Mouse (Mus musculus) left cerebral cortex, postnatal 10 days (tissue): ENCODE results near the gene Map3k4. TPM values are rescaled to one million over a fixed set of nuclear protein-coding genes. Genes with fewer than 3 reads are reported as not detected.

Experiments
- DNase-seq, 2 experiments: peaks; one replicate each; pipeline ENCODE4 v3.0.0; 2021 to 2022; ENCODE audit warnings: low spot score in 2 of 2, mixed read lengths in 1 of 2; ENCODE audit errors: extremely low spot score in 1 of 2
- intact Hi-C: fragments of 180-260 bp; cut with DNase I; formaldehyde crosslinking; loops from one replicate; pipeline ENCODE4 v1.15.1; 2025
- total RNA-seq, 2 experiments: library from RNA; stranded (reverse); gene quantifications; 2 replicates each; pipeline ENCODE4 v1.2.3; 2021

Gene Map3k4
- total RNA-seq, 2 experiments from 2014 or later: 32.9 to 33.9 TPM

DNA sequence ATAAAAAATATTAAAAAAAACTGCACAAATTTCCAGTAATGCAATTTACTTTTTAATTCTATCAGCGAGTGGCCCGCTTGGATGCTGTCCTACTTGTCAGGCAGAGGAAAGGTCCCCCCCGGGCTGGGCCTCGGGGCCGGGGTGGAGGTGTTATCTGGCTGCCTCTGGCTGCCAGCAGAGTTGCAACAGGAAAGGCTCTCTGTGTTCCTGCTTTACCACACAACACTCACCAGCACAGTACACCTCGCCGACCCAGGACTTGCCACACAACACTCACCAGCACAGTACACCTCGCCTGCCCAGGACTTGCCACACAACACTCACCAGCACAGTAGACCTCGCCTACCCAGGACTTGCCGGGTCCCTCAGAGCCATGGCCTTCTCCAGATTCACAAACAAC, 38.8 kb downstream of the Map3k4 start:
- intact Hi-C loops: loop anchor here (5.0 kb wide), 1 partner anchor 37 kb away; the partner anchor contains the start of gene Map3k4
- DNase-seq: no peak

DNA sequence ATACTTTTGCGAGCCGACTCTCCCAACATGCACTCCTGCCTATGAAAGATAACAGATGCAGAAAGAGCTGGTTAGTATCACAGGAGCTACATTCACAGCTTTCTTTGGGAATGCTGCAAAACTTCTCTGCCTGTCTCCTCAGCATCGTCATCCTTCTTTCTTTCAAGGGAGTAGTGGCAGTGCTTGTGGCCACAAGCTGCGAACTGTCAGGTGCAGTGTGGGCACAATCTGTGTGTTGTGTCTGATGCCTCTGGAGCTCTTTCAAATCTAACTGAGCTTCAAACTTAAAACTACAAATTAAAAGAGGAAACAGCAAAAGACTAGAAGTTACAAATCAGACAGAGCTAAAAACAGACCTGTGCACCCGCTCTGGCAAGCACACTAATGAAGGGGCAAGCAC, 40.5 kb downstream of the Map3k4 start:
- DNase-seq: peak in 1 of 2 experiments; percentile 9
- intact Hi-C loops: loop anchor here (5.0 kb wide), 1 partner anchor 39 kb away; the partner anchor contains the start of gene Map3k4

DNA sequence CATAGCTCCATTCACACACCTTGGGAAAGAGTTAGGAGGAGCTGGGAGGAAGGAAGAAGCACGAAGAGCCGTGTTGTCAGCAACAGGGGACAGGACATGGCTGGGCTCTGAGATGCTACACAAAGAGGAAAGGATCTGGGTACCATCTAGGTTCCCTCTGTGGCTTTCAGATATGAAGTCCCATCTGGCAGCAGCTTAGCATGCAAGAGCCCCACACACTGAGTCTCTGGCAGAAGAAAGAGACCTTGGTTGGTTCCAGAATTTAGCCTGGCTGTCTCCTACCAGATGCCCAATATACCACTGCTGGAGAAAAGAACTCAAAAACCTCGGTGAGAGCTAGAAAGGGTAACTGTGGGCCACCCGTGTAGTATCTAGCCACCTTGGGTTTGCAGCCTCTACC, 41.3 kb downstream of the Map3k4 start:
- intact Hi-C loops: loop anchor here (5.0 kb wide), 1 partner anchor 40 kb away; the partner anchor contains the start of gene Map3k4
- DNase-seq: no peak

DNA sequence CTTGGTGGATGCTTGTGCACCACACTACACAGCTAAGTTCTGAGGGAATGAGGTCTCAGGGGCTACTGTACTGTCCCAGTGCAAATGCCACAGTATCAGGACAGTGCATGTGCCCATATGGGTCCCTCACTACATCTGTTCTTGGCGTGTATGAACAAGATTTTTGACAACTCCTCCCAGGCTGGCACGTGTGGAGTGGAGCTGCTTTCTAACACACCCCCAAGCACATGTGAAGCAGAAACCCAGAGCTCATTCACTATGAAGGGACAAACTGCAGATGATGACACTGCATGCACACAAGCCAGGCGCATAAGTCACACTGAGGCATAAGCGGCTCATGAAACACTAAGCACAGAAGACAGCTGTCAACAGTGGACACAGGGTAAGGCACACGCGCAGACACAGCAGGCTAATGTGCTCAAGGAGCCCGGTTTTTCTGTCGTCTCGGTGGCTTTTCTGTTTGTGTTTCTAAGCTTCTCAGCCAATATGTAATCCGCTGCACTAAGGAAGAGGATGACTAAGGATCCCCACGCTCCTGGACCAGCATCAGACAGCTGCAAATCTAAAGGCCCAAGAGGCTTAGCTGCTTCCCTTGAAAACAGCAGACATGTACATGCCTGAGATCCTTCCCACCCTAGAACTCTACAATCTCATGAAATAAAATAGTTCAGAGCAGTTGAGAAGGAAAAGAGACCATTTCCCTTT, 41.9 kb downstream of the Map3k4 start:
- DNase-seq: peak in 1 of 2 experiments; percentile 17
- intact Hi-C loops: loop anchor here (5.0 kb wide), 1 partner anchor 41 kb away; the partner anchor contains the start of gene Map3k4

DNA sequence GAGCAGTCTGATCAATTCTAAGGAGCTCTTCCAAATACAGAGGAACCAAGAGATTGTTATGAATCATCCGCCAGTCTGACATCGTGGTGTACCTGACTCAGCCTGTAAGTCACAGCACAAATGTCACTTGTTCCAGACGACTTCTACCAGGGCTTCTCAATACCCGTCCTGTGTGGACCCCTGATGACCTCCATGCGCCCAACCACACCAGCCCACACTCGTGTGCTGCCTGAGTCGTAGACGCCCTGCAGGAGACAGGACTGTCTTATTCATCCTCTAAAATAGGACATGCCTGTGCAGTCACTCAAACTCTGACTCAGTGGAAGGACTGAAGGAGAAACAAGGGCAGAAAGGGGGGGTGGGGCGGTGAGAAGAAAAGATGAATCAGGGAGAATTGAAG, 42.8 kb downstream of the Map3k4 start:
- DNase-seq: no peak
- intact Hi-C loops: loop anchor here (5.0 kb wide), 1 partner anchor 42 kb away; the partner anchor contains the start of gene Map3k4

DNA sequence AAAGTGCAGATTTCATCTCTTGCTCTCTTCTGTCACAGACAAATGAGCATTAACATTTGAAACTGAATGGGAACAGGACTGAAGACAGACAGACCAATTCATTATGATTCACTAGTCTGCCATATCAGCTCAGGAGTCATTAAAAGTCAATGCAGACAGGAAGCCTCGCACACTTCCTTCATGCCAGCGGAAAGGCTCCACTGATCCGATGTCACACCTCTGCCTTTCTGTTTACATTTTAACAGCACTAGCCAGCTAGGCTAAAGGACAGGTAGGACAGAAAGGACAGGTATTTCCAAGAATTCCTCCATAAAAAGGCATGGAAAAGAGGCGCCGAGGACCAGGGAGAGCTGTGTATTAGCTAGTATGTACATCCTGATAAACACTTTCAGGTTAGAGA, 45.6 kb downstream of the Map3k4 start:
- intact Hi-C loops: no loop called here
- peak in 1 of 2 experiments; percentile 2 for DNase-seq

DNA sequence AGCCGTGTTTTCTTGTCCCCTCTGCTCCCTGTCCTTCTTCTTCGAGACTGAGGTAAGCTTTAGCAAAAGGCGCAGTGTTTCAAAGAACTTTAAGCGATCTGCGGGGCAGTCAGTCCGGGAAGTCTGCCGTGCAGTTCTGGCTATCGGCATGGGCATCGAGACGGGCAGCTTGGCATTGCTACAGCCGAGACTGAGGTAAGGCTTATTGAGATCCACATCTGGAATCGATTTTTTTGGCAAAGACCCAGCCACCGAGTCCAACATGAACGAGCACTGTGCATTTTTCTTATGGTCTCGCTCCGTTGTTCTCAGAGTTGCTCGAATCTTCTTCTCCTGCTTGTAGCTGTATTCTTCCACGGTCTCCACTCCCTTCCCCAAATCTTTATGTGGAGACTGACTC, 46.8 kb downstream of the Map3k4 start:
- intact Hi-C loops: no loop called here
- DNase-seq: no peak

DNA sequence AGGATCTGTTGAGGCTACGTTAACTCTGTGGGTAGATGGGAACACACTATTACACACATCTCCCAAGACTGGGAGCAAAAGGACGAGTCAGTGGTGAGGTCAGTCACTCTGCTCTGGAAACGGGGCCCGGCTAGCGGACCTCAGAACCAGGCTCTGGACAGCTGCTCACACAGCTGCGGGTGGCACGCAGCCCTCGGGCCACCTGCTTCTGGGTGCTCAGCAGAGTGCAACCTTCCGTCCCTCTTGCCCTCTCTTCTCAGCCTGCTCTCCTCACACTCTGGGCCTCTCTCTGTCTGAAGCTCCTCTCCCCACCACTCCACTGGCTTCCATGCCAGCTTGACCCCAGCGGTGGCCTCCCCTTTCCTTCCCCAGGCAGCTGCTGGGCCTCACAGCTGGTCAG, 50.1 kb downstream of the Map3k4 start:
- no peak for DNase-seq
- intact Hi-C loops: loop anchor here (5.0 kb wide), 1 partner anchor 104 kb away; no protein-coding TSS in a partner anchor

DNA sequence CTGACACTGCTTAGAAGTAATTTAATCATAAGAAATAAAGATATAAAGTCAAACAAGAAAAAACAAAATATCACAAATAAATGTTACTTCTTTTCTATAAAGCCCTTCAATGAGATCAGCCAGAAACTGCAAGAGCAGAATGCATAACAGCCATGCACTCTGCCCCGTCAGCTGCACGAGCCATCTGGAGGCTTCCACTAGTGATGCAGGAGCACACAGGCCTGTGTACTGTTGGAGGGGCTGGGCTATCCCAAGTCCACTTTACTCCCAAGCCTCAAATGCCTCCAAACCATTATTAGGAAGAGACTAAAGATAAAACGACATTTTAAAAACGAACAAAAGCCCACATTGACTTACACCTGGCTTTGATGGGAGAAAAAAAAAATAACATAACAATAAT, 50.5 kb downstream of the Map3k4 start:
- no peak for DNase-seq

DNA sequence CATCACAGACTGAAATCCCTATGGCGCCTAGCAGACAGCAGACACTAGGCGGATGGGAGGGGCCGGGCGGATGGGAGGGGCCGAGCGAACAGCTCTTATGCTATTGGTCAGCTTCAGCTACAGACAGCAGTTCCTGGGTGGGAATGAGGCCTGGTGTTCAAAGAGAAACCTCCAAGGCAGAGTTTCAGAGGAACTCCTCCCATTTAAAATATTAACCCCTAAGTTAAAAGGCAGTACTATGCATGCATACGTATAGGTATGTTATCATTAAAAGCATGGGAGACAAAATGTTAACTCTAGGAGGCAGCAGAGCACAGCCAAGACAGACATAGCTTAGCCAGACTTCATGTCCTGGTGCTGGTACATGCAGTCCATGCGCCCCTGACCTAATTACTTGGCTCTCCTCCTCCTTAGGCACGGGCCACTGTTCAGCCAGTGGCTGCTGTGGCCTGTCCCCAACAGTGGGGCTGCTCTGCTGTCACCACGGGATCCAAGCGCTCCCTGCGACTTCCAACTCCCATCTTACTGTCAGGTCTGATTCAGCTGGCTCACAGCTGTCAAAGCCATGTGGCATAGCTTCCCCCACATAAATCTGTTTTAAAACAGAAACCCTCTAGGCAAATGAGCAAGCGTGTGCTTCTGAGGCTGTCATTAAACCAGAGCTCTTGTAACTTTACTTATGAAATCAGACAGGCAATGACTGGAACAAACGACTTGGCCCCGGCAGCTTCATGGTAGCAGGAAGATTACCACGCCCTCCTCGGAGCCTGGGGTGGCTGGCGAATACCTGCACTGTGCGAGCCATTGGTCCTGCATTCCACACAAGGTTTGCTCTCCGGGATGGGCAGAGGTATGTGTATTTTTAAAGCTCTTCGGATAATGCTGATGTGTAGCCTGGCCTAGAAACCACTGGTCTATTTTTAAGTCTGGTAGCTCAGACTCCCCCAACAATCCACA, 52.3 kb downstream of the Map3k4 start:
- DNase-seq: peak in 1 of 2 experiments; percentile 75
- intact Hi-C loops: loop anchor here (5.0 kb wide), 1 partner anchor 106 kb away; no protein-coding TSS in a partner anchor

More for the DNA sequence above, 50.5 kb downstream of the Map3k4 start:
- intact Hi-C loops: loop anchor here (5.0 kb wide), 1 partner anchor 104 kb away; no protein-coding TSS in a partner anchor

DNA sequence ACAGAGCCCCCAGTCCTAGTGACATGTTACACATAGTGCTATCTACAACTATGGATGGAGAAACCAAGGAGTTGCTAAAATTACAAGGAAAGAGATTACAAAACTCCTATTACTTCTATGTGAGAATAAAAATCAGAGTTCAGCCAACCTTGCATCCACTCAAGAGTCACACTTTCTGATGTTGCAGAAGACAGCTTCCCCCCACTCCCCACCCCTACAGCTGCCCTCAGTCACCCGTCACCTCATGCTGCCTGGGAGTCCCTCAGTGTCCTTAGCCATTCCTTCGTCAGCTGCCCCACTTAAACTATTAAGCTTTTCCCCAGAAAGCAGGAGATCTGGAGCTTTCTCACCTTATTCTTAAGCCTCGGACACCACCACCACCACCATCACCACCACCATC, 54.3 kb downstream of the Map3k4 start:
- intact Hi-C loops: no loop called here
- DNase-seq: peak in 1 of 2 experiments; percentile 6

DNA sequence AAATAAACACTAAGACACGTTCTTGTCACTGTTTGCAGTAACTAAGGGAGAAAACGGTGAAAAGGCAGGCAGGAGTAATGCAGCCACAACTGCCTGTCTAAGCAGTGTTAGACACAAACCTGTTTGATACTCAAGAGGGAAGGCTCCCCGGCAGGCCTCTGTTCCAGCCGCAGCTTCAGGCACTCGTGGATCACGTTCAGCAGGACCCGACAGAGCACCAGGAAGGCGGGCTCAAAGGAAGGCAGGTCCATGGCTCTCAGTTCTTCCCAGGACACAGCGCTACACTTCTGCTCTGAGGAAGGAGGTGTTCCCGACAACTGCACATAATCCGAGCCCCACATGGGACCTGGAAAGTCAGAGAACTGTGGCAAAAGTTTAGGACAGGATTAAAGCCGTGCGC, 54.8 kb downstream of the Map3k4 start:
- intact Hi-C loops: no loop called here
- peak in 1 of 2 experiments; percentile 22 for DNase-seq

DNA sequence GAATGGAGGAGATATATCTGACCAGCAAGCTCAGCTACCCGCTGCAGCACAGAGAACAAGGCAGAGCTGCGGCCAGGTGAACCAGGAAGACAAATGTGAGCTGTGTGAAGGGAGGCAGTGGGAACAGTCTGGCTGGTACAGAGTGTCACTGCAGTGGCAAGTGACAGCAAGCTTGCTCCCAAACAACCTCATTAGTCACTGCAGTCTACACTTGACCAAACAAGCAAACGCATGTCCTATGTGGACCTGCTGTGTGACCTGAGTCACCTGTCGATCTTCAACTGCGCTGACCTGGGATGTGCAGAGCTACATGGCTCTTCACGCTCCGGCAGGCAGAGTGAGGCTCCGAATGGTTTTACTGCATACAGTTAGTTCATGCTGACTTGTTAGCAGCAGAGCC, 55.7 kb downstream of the Map3k4 start:
- intact Hi-C loops: no loop called here
- DNase-seq: peak in 1 of 2 experiments; percentile 18

DNA sequence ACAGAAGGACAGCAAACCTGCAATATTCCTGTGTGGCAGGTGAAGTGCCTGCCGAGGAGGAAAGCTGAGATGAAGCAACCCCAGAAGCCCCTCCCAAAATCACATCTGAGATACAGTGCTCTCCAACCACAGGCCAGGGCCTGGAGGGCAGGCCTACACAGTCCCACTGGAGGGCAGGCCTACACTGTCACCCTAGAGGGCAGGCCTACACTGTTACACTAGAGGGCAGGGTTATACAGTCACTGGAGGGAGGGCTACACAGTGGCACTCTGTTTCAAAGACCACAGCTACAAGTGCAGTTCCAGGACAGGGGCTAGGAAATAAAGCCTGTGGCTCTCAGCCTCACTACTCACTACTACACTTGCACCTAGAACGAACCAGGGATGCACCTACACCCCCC, 56.7 kb downstream of the Map3k4 start:
- DNase-seq: no peak
- intact Hi-C loops: no loop called here

DNA sequence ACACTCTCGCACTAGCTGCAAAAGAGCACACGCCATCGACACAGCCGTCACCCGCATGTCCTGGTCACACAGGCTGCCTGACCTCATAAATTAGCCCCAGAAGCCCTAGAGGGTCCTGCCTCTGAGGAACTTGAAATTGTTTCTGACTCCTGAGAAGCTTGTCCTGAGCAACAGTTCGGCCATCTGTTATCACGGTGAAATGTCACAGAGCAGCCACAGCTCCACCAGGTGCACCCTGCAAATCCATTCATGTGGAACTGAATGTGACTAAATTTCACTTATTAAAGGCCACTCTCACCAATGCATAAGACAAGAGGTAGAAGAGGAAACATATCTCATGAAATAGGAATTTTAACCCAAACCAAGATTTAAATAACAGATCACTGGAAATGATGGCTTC, 57.2 kb downstream of the Map3k4 start:
- DNase-seq: no peak
- intact Hi-C loops: no loop called here

DNA sequence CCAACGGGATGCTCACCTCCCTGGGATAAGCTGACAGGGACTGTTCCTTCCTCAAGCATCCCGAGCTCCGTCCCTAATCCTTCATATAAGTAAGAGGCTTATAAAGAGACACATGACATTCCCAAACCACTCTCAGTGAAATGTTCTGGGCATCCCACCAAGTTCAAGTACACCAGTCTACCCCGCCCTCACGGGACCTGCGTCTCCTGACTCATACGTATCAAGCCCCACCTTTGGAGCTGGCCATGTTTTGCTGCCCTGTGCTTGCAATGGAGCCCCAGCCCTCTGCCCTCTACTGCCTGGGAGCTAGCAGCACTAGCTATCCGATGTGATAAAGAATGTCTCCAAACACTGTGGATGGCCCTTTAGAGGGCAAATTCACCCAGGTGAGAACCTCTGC, 58.6 kb downstream of the Map3k4 start:
- intact Hi-C loops: no loop called here
- DNase-seq: no peak

DNA sequence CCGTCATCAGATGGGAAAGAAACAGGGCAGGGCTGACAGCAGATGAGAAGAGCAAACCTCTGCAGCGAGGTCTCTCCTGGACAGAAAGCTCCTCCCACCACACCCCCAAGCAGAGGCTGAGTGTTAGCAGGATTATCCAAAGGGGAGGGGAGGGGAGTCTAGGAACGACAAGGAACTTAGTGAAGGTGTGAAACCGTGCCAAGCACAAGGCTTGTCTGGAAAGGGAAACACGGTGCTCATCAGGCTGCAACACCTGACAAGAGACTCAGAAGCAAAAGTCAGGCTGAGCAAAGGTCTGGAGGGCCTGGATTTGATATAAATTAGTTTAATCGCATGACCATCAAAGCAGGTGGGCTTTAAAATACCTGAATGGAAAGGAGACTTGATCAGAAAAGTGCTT, 60.1 kb downstream of the Map3k4 start:
- DNase-seq: no peak
- intact Hi-C loops: no loop called here

DNA sequence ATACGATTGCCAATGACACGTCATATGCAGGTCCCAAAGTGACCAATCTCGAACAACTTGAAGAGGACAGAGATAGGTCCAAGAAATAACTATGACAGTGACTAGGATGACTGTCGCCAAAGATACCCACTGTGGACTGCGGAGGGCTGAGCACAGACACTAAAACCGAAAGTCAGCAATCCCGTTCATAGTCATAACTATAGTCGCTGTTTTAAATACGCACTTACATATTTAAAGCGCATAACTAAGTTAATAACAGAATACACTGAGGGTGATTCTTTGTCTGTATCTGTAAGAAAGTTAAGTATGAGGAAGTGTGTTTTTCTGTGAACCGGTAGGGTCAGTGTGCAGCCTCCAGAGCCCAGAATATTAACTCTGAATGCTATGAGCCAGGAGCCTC, 62.5 kb downstream of the Map3k4 start:
- no peak for DNase-seq
- intact Hi-C loops: no loop called here

DNA sequence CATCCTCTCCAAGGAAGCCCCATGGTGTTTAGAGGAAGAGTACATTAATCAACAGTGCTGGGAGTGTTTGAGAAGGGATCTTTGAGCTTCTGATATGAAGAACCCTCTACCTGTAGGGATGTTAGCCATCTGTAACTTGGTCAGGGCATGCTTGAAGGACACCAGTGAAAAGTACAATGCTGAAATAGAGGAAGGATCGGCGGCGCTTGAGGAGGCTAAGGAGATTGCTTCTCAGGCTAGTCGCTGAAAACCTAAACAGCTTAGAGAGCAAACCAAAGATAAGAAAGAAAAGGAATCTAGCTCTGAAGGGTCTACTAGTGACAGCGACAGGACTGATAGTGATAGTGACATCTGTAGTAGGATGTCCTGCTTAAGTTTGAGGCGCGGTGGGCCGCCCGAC, 68.0 kb downstream of the Map3k4 start:
- DNase-seq: no peak
- intact Hi-C loops: no loop called here
